Mouse (Mus musculus): ENCODE results near the gene Ccnl2. TPM values are rescaled to one million over a fixed set of nuclear protein-coding genes. Genes with fewer than 3 reads are reported as not detected.

Ccnl2 gene
- polyA plus RNA-seq, 1 experiment from 2014 or later, result 139 TPM

- H3K36me3 ChIP-seq, result peaks cover 39% of the 10 kb centered on the region
- H3K4me1 ChIP-seq, result peaks cover 45% of the 10 kb centered on the region
- no peak overlapping the region for H3K4me3 ChIP-seq (replicated peaks)
- H3K27ac ChIP-seq (replicated peaks), result no peak overlapping the region
- H3K27me3 ChIP-seq (replicated peaks), result no peaks in the 10 kb centered on the region
- no peak for ATAC-seq (ENCODE audit: low FRiP score)
- H3K4me2 ChIP-seq, result no peak overlapping the region
- WGBS, result 66% methylated on average over 2 of the region's 2 CpGs
- no peaks in the 10 kb centered on the region for H3K9me3 ChIP-seq (replicated peaks)
- H3K9ac ChIP-seq (replicated peaks), result no peak overlapping the region
Measured at GRCm38 (mm10) chr4:155851951-155852411, 39.7 kb downstream of the Ccnl2 start.

- Histone ChIP-seq H3K4me1 (peaks cover 38% of the 10 kb centered on the region), H3K9me3 (replicated peaks) (no peaks in the 10 kb centered on the region), H3K27ac (replicated peaks) (no peak overlapping the region), H3K4me3 (replicated peaks) (no peak overlapping the region), H3K9ac (replicated peaks) (no peak overlapping the region), H3K27me3 (replicated peaks) (no peaks in the 10 kb centered on the region), H3K4me2 (no peak overlapping the region), H3K36me3 (peaks cover 53% of the 10 kb centered on the region)
- no peak for ATAC-seq (ENCODE audit: low FRiP score)
- WGBS, result 92% methylated on average over 9 of the region's 9 CpGs
Measured at GRCm38 (mm10) chr4:155853421-155853820, 41.1 kb downstream of the Ccnl2 start.

- H3K4me1 ChIP-seq, result peaks cover 22% of the 10 kb centered on the region
- no peak overlapping the region for H3K4me3 ChIP-seq (replicated peaks)
- H3K4me2 ChIP-seq, result no peak overlapping the region
- H3K27ac ChIP-seq (replicated peaks), result no peak overlapping the region
- H3K9me3 ChIP-seq (replicated peaks), result no peaks in the 10 kb centered on the region
- ATAC-seq (ENCODE audit: low FRiP score), result no peak
- H3K9ac ChIP-seq (replicated peaks), result no peak overlapping the region
- no peaks in the 10 kb centered on the region for H3K27me3 ChIP-seq (replicated peaks)
- over 99% methylated on average over 12 of the region's 12 CpGs for WGBS
- H3K36me3 ChIP-seq, result peaks cover 69% of the 10 kb centered on the region
Measured at GRCm38 (mm10) chr4:155854991-155855390, 42.7 kb downstream of the Ccnl2 start.

DNA sequence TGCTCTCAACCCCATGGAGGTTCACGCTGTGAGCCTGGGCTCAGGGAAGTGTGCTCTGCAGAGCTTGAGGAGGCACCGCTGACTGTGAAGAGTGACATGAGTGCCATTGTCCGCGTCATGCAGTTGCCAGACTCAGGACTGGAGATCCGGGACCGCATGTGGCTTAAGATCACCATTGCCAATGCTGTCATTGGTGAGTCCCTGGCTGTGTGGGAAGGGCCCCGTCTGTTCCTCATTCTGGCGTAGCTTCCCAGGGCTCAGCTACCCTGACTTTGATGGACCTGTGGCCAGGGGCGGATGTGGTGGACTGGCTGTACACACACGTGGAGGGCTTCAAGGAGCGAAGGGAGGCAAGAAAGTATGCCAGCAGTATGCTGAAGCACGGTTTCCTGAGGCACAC is 43.8 kb downstream of the Ccnl2 start:
- no peak overlapping the region for H3K9ac ChIP-seq (replicated peaks)
- ATAC-seq (ENCODE audit: low FRiP score), result no peak
- no peaks in the 10 kb centered on the region for H3K27me3 ChIP-seq (replicated peaks)
- peaks cover 11% of the 10 kb centered on the region for H3K4me1 ChIP-seq
- H3K27ac ChIP-seq (replicated peaks), result no peak overlapping the region
- H3K9me3 ChIP-seq (replicated peaks), result no peaks in the 10 kb centered on the region
- H3K4me2 ChIP-seq, result no peak overlapping the region
- H3K36me3 ChIP-seq, result peaks cover 79% of the 10 kb centered on the region
- no peak overlapping the region for H3K4me3 ChIP-seq (replicated peaks)
- WGBS, result 97% methylated on average over 12 of the region's 12 CpGs

DNA sequence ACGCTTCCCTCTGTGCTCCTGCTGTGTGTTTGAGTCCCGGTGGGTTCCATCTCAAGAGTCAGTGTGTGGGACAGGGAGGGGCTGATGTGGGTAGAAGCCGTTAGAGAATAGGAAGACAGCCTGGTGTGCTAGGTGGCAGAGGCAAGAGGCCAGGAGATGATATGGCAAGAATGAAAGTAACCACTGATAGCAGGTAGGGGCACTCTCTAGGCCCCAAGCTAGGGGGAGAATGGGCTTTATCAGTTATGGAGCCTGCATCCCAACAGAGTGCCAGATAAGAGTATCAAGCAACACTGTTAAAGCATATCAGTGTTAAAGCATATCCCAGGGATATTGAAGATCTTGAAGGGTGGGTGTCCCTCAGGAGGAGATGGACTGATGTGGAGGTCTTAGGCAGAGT is 44.6 kb downstream of the Ccnl2 start:
- Histone ChIP-seq H3K27ac (replicated peaks) (no peak overlapping the region), H3K4me2 (no peak overlapping the region), H3K4me1 (peaks cover 4% of the 10 kb centered on the region; the same call in 1 of the 2 replicates), H3K36me3 (peaks cover 87% of the 10 kb centered on the region), H3K4me3 (replicated peaks) (no peak overlapping the region), H3K9ac (replicated peaks) (no peak overlapping the region), H3K27me3 (replicated peaks) (no peaks in the 10 kb centered on the region), H3K9me3 (replicated peaks) (no peaks in the 10 kb centered on the region)
- ATAC-seq (ENCODE audit: low FRiP score), result no peak
- 86% methylated on average over 3 of the region's 3 CpGs for WGBS

- Histone ChIP-seq H3K9ac (replicated peaks) (no peak overlapping the region), H3K4me1 (no peaks in the 10 kb centered on the region), H3K4me2 (no peak overlapping the region), H3K27ac (replicated peaks) (no peak overlapping the region), H3K36me3 (peaks cover 78% of the 10 kb centered on the region), H3K27me3 (replicated peaks) (no peaks in the 10 kb centered on the region), H3K4me3 (replicated peaks) (no peak overlapping the region), H3K9me3 (replicated peaks) (no peaks in the 10 kb centered on the region)
- ATAC-seq (ENCODE audit: low FRiP score), result no peak
- 33% methylated on average over 13 of the region's 13 CpGs for WGBS
Measured at GRCm38 (mm10) chr4:155859318-155859717, 47.0 kb downstream of the Ccnl2 start.

DNA sequence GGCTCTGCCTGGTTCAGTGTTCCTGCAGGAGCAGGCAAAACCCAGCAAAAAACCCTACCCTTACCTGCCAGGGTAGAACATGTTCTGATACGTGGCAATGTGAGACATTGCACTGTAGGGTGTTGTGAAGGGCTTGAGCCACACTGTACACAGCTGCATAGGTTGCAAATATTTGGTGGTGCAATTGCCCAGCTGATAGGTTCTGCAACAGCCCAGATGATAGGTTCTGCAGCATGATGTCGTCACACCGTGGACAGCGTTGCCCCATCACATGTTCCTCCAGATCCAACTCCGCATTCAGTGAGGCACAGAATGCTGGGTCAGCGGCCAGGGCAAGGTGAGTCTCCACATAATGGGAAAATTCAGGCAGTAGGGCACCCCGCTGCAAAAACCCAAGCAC is 49.5 kb downstream of the Ccnl2 start:
- ATAC-seq (ENCODE audit: low FRiP score), result no peak

GRCm38 (mm10) chr4:155863001-155863400 is 50.7 kb downstream of the Ccnl2 start, which contains the start of gene Tas1r3:
Gene Tas1r3, minus strand, starts transcription at chr4:155863362.
- no peak for ATAC-seq (ENCODE audit: low FRiP score)
- Histone ChIP-seq H3K27me3 (replicated peaks) (no peaks in the 10 kb centered on the region), H3K9ac (replicated peaks) (no peak within 1 kb of the TSS), H3K36me3 (peaks cover 66% of the 10 kb centered on the region), H3K4me3 (replicated peaks) (no peak within 1 kb of the TSS), H3K4me1 (peaks cover 2% of the 10 kb centered on the region), H3K4me2 (no peak within 1 kb of the TSS), H3K27ac (replicated peaks) (no peak within 1 kb of the TSS), H3K9me3 (replicated peaks) (no peaks in the 10 kb centered on the region)
- 81% methylated on average over 5 of the region's 5 CpGs for WGBS

More for the DNA sequence above, 49.5 kb downstream of the Ccnl2 start:
- Histone ChIP-seq H3K4me3 (replicated peaks) (no peak overlapping the region), H3K36me3 (peaks cover 70% of the 10 kb centered on the region), H3K9me3 (replicated peaks) (no peaks in the 10 kb centered on the region), H3K4me2 (no peak overlapping the region), H3K27me3 (replicated peaks) (no peaks in the 10 kb centered on the region), H3K9ac (replicated peaks) (no peak overlapping the region), H3K4me1 (no peaks in the 10 kb centered on the region), H3K27ac (replicated peaks) (no peak overlapping the region)
- 92% methylated on average over 7 of the region's 7 CpGs for WGBS

GRCm38 (mm10) chr4:155868614-155869298 is 56.5 kb downstream of the Ccnl2 start:
- 11% methylated on average over 22 of the region's 22 CpGs for WGBS
- H3K27ac ChIP-seq (replicated peaks), result peak overlapping the region; percentile 58
- H3K4me2 ChIP-seq, result peak overlapping the region; percentile 92
- H3K9me3 ChIP-seq (replicated peaks), result no peaks in the 10 kb centered on the region
- H3K36me3 ChIP-seq, result peaks cover 47% of the 10 kb centered on the region
- peak overlapping the region; percentile 86 for H3K4me3 ChIP-seq (replicated peaks)
- peaks cover 32% of the 10 kb centered on the region for H3K4me1 ChIP-seq
- no peaks in the 10 kb centered on the region for H3K27me3 ChIP-seq (replicated peaks)
- H3K9ac ChIP-seq (replicated peaks), result peak overlapping the region; percentile 84
- no peak; the same call in 1 of the 2 replicates for ATAC-seq (ENCODE audit: low FRiP score)

DNA sequence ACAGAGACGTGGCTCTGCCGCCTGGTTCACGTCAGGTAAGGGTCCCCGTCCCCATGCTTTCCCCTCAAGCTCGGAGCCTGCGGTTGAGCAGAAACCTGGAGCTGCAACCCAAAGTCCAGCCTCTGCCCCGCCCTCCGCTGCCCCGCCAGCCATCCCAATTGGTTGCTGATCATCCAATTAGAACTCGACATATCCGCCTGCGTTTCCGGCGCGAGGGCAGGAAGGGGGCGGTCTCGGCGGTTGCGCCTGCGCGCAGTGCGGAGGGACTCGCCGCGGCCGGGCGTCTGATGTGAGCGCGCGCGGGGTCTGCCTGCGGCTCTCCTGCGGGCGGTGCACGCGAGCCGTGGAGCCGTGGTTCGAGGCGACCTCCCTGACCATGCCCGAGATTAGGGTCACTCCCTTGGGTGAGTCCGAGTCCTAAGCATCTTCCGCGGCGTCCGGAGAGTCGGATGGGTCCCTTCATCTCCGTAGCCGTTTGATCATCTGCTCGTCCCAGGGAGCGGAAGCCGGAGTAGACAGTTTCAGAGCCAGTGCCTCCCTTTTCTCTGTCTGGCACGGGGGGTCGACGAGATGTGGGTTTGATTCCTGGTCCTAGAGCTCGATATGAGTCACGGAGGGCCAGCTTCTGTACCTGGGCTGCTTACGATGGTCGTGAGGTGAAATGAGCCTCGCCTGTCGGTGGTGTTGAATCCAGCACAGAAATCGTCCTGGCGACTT is 57.2 kb downstream of the Ccnl2 start, which contains the start of the genes Cptp and Ints11:
Gene Cptp, minus strand, starts transcription at position 124 of the 717 bp plus-strand sequence.
Gene Ints11, plus strand, starts transcription at position 230 of the 717 bp plus-strand sequence.
- peak within 1 kb of the TSS; percentile 86 for H3K4me3 ChIP-seq (replicated peaks)
- H3K27me3 ChIP-seq (replicated peaks), result no peaks in the 10 kb centered on the region
- H3K27ac ChIP-seq (replicated peaks), result peak within 1 kb of the TSS; percentile 83
- H3K9me3 ChIP-seq (replicated peaks), result no peaks in the 10 kb centered on the region
- ATAC-seq (ENCODE audit: low FRiP score), result peak; percentile 96
- H3K9ac ChIP-seq (replicated peaks), result peak within 1 kb of the TSS; percentile 84
- H3K36me3 ChIP-seq, result peaks cover 53% of the 10 kb centered on the region
- WGBS, result under 1% methylated on average over 63 of the region's 63 CpGs
- H3K4me1 ChIP-seq, result peaks cover 32% of the 10 kb centered on the region
- peak within 1 kb of the TSS; percentile 92 for H3K4me2 ChIP-seq

DNA sequence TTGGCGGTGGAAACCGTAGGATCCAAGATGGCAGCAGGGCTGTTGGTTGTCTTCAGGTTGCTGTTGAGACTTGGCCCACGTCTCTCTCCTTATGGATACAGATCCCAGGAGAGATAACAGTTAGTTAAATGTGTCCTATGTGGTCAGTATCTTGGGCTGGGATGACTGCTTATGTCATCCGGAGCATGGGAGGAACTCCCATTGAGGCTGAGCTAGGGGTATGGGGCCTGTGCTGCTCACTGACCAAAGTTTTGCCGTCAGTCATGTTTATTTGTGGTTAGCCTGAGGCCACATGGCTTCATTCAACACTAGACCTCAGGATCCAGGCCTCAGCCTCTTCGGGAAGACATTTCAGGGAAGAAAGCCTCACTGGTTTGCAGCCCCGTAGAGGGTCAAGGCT is 59.1 kb downstream of the Ccnl2 start:
- Histone ChIP-seq H3K4me1 (peaks cover 32% of the 10 kb centered on the region), H3K36me3 (peaks cover 55% of the 10 kb centered on the region), H3K4me2 (no peak overlapping the region), H3K27me3 (replicated peaks) (no peaks in the 10 kb centered on the region), H3K9ac (replicated peaks) (no peak overlapping the region), H3K27ac (replicated peaks) (no peak overlapping the region), H3K4me3 (replicated peaks) (no peak overlapping the region), H3K9me3 (replicated peaks) (no peaks in the 10 kb centered on the region)
- WGBS, result 96% methylated on average over 7 of the region's 7 CpGs
- no peak for ATAC-seq (ENCODE audit: low FRiP score)

Data from neural tube, embryonic 15.5 days (tissue).